Mouse (Mus musculus) urinary bladder, postnatal 36 days (tissue): ENCODE data around the gene Vmn2r40.
"Not testable (repeated sequence)": the region's sequence is repeated elsewhere in the genome, so short reads cannot be mapped to it uniquely, and the experiment has no call there.

Experiments
- DNase-seq, 2 experiments: peaks; one replicate each; pipeline ENCODE4 v3.0.0; 2022; ENCODE audit warnings: low spot score in 2 of 2, mixed read lengths in 1 of 2

Vmn2r40 gene

DNA sequence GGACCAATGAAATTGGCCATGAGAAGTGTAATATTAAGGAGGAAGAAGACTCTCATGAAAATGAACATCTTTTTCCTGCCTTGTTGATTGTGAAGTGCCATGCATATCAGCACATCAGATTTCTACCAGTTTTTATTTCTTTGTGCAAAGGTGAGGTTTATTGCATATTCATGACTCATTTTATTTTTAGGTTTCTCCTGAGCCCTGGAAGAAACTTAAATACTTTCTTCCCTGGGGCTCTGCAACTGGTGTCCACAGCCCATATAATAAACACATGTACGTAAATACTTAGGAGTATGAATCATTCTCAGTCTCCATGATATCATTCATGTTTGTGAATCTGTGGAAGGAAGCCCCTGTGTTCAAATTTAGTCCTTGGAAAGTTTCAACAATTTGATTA lies at the start of gene Vmn2r40:
TSS of gene Vmn2r40 (minus strand) at position 101 of the 400 bp plus-strand sequence.
- DNase-seq = not testable (repeated sequence)
